Mouse (Mus musculus) left cerebral cortex, postnatal 36 days (tissue): ENCODE data around the gene Phf5a. TPM values are rescaled to one million over a fixed set of nuclear protein-coding genes. Genes with fewer than 3 reads are reported as not detected.
A peak's percentile ranks its signal among the peaks of the same experiment; 100 is the strongest.

ENCODE experiments used
- DNase-seq, 2 experiments: peaks; one replicate each; pipeline ENCODE4 v3.0.0; 2021 to 2022; ENCODE audit warnings: low spot score in 2 of 2, mixed read lengths in 1 of 2
- intact Hi-C: fragments of 180-260 bp; cut with DNase I; formaldehyde crosslinking; loops from one replicate; pipeline ENCODE4 v1.15.1; 2025
- total RNA-seq, 2 experiments: library from RNA; stranded (reverse); gene quantifications; 2 replicates each; pipeline ENCODE4 v1.2.3; 2021

Gene Phf5a
- total RNA-seq, 2 experiments from 2014 or later = 31.0 to 36.3 TPM

DNA sequence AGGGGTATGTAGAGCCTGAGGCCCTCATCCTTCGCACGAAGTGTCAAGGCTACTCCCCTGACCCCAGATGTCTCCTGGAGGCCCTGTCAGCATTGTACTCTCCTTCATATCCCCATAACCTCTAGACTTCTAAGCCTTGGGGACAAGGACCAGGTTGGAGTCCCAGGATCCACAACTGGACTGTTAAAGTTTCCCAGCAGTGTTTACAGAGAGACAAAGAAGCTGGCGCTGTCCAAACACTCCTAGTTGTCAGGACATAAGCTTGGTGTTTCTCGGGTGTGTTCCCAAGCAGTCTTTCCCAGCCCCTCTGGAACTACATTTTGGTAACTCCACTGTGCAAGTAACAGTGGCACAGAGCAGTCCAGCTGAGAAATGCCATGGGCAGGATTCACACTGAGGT is 38.2 kb downstream of the Phf5a start:
- DNase-seq = no peak
- intact Hi-C loops = no loop called here

GRCm38 (mm10) chr15:81832219-81832618 is 39.5 kb downstream of the Phf5a start:
- intact Hi-C loops = no loop called here
- no peak for DNase-seq

- intact Hi-C loops = loop anchor here (1.0 to 2.0 kb wide), 2 partner anchors 26 to 74 kb away; no protein-coding TSS in a partner anchor
- DNase-seq = peak; percentile 76 to 83
Measured at GRCm38 (mm10) chr15:81831136-81831825, 40.4 kb downstream of the Phf5a start.

- intact Hi-C loops = loop anchor here (2.0 kb wide), 1 partner anchor 26 kb away; no protein-coding TSS in a partner anchor
- no peak for DNase-seq
Measured at GRCm38 (mm10) chr15:81830530-81830929, 41.2 kb downstream of the Phf5a start.

GRCm38 (mm10) chr15:81829208-81829580 is 42.5 kb downstream of the Phf5a start:
- intact Hi-C loops = no loop called here
- no peak for DNase-seq

- intact Hi-C loops = no loop called here
- DNase-seq = no peak
Measured at GRCm38 (mm10) chr15:81828426-81829207, 43.1 kb downstream of the Phf5a start.

- intact Hi-C loops = no loop called here
- no peak for DNase-seq
Measured at GRCm38 (mm10) chr15:81824832-81825231, 46.9 kb downstream of the Phf5a start.

DNA sequence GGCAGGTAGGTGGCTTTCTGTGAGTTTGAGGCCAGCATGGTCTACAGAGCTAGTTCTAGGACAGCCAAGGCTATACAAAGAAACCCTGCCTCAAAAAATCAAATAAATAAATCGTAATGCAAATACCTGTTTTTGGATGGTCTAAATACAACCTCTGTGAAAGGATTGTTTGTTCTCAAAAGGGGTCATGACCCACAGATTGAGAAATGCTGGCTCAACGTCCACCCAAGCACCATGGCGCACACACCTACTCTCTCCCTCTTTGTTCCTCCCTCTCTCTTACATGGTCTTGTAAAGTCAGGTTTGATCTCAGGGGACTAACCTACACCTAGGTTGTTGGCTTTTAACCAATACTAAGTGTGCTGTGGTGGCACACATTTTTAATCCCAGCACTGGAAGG is 49.1 kb downstream of the Phf5a start:
- DNase-seq = no peak
- intact Hi-C loops = no loop called here

- no peak for DNase-seq
- intact Hi-C loops = no loop called here
Measured at GRCm38 (mm10) chr15:81818404-81818803, 53.3 kb downstream of the Phf5a start.

DNA sequence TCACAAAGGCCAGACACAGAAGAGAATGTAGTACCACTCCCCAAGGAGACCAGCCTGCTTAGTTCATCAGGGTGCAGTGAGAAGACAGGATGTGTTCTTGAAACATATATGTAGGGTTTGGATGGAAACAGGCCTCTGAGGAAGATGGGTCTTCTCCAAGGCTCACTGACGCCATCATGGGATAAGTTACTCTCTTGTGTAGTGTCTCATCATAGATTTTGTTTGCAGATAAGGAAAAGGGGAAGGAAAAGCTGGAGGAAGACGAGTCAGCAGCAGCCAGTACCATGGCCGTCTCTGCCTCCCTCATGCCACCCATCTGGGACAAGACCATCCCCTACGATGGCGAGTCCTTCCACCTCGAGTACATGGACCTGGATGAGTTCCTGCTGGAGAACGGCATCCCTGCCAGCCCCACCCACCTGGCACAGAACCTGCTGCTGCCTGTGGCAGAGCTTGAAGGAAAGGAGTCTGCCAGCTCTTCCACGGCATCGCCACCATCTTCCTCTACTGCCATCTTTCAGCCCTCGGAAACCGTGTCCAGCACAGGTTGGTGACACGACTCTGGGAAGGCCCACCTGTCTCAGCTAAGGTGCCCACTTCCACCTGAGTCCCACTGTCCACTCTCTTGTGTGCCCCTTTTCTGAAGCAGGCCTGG is 56.9 kb downstream of the Phf5a start:
- intact Hi-C loops = loop anchor here (5.0 kb wide), 1 partner anchor 42 kb away; the partner anchor contains the start of gene Tob2

More for the DNA sequence above, 56.9 kb downstream of the Phf5a start:
- DNase-seq = no peak

Other genes with a start within 250 kb of the Phf5a start
- 10 to 100 TPM; 35.4 to 36.4 TPM for gene L3mbtl2, start 208.0 kb downstream of the Phf5a start, total RNA-seq
- 10 to 100 TPM; 17.3 to 20.8 TPM for gene Chadl, start 174.6 kb downstream of the Phf5a start, total RNA-seq
- 100 to 1,000 TPM; 177 to 182 TPM for gene Zc3h7b, start 126.9 kb downstream of the Phf5a start, total RNA-seq
- gene Rangap1, start 126.4 kb downstream of the Phf5a start, total RNA-seq = 100 to 1,000 TPM; 206 to 228 TPM
- 100 to 1,000 TPM; 244 to 267 TPM for gene Tef, start 69.5 kb downstream of the Phf5a start, total RNA-seq
- 10 to 100 TPM; 26.4 to 37.6 TPM for gene Tob2, start 13.1 kb downstream of the Phf5a start, total RNA-seq
- gene Aco2, start 398 bp upstream of the Phf5a start, total RNA-seq = 100 to 1,000 TPM; 425 to 455 TPM
- gene Polr3h, start 54.3 kb upstream of the Phf5a start, total RNA-seq = 10 to 100 TPM; 46.7 to 58.5 TPM
- 10 to 100 TPM; 83.6 to 86.1 TPM for gene Csdc2, start 64.8 kb upstream of the Phf5a start, total RNA-seq
- 100 to 1,000 TPM; 197 to 221 TPM for gene Pmm1, start 89.0 kb upstream of the Phf5a start, total RNA-seq
- gene 1700029P11Rik, start 108.6 kb upstream of the Phf5a start, total RNA-seq = not detected
- gene Xrcc6, start 115.9 kb upstream of the Phf5a start, total RNA-seq = 10 to 100 TPM; 19.1 to 33.7 TPM
- gene Desi1, start 162.0 kb upstream of the Phf5a start, total RNA-seq = 100 to 1,000 TPM; 103 to 118 TPM
- 100 to 1,000 TPM; 102 to 107 TPM for gene Snu13, start 175.7 kb upstream of the Phf5a start, total RNA-seq
- gene 4930407I10Rik, start 187.2 kb upstream of the Phf5a start, total RNA-seq = not detected
- gene Mei1, start 198.1 kb upstream of the Phf5a start, total RNA-seq = 1 to 10 TPM; 3.4 to 3.6 TPM